Mouse (Mus musculus): ENCODE data around the gene Vwa8. TPM values are rescaled to one million over a fixed set of nuclear protein-coding genes. Genes with fewer than 3 reads are reported as not detected.

Gene Vwa8
- polyA plus RNA-seq, 1 experiment from 2014 or later = 8.1 TPM

DNA sequence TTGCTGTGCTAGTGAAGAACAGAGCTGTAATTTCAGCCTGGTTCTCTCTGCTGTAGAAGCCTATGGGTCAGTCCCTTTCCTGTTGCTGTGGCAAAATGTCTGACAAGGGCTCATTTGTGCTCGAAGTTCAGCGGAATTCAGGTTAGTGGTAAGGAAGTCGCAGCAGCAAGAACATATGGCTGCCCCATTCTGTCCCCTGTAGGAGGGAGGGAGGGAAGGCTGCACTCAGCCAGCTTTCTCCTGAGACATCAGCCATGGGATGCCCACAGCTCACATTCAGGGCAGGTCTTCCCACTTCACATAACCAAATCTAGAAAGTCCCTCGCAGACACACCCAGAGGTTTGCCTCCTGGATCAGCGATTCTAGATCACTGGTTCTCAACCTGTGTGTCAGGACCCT is 277.3 kb downstream of the Vwa8 start:
- no peaks in the 10 kb centered on the region for H3K4me1 ChIP-seq (ENCODE audit: control insufficient read depth, insufficient read depth, low read length)
- no peak overlapping the region for H3K4me2 ChIP-seq (ENCODE audit: low read depth, low read length)
- ATAC-seq (replicated peaks; ENCODE audit: insufficient number of reproducible peaks, low FRiP score, low TSS enrichment, low read depth) (no peak), DNase-seq (ENCODE audit: low spot score) (no peak)
- WGBS = 67% methylated on average over 5 of the region's 5 CpGs
- no peaks in the 10 kb centered on the region for H3K9me3 ChIP-seq (replicated peaks; ENCODE audit: control insufficient read depth, low read length)
- H3K27me3 ChIP-seq (ENCODE audit: control insufficient read depth, insufficient read depth, low read length) = no peaks in the 10 kb centered on the region
- no peak overlapping the region for H3K9ac ChIP-seq (replicated peaks; ENCODE audit: low read length)
- H3K36me3 ChIP-seq (replicated peaks; ENCODE audit: control insufficient read depth, insufficient read depth, low read depth, low read length) = no peaks in the 10 kb centered on the region
- no peak overlapping the region for H3K4me3 ChIP-seq (ENCODE audit: low read depth, low read length)
- no peak overlapping the region for H3K27ac ChIP-seq (replicated peaks; ENCODE audit: low read depth, low read length)

- no peak overlapping the region for H3K9ac ChIP-seq (replicated peaks; ENCODE audit: low read length)
- H3K4me3 ChIP-seq (ENCODE audit: low read depth, low read length) = no peak overlapping the region
- WGBS = 8% methylated on average over 7 of the region's 7 CpGs
- no peaks in the 10 kb centered on the region for H3K4me1 ChIP-seq (ENCODE audit: control insufficient read depth, insufficient read depth, low read length)
- DNase-seq (ENCODE audit: low spot score) = peak; percentile 63
- H3K27me3 ChIP-seq (ENCODE audit: control insufficient read depth, insufficient read depth, low read length) = no peaks in the 10 kb centered on the region
- H3K9me3 ChIP-seq (replicated peaks; ENCODE audit: control insufficient read depth, low read length) = no peaks in the 10 kb centered on the region
- no peak for ATAC-seq (replicated peaks; ENCODE audit: insufficient number of reproducible peaks, low FRiP score, low TSS enrichment, low read depth)
- no peaks in the 10 kb centered on the region for H3K36me3 ChIP-seq (replicated peaks; ENCODE audit: control insufficient read depth, insufficient read depth, low read depth, low read length)
- H3K27ac ChIP-seq (replicated peaks; ENCODE audit: low read depth, low read length) = no peak overlapping the region
- H3K4me2 ChIP-seq (ENCODE audit: low read depth, low read length) = 0 out of 2 replicates have a peak overlapping the region, but pooled peaks have one; percentile 1
These were observed 286.1 kb downstream of the Vwa8 start for GRCm38 (mm10) chr14:79134891-79135334.

DNA sequence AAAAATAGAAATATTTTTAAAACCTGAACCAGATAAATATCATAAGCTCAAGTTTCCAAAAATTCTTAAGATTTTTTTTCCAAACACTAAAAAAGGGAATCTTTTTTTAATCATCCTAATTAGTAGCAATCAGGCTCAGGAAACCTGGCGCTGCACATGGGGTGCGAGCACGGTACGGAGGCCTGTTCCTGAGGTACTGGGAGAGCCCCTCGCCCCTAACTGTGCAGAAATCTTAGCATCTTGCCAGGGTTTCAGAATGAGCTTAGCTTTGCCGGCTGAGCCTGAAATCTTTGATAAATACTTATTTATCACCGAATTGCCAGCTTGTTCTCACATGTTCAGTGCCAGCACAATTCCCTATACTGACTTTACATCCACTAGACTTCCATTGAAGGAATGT is 286.6 kb downstream of the Vwa8 start:
- WGBS = 44% methylated on average over 7 of the region's 7 CpGs
- no peak overlapping the region for H3K27ac ChIP-seq (replicated peaks; ENCODE audit: low read depth, low read length)
- ATAC-seq (replicated peaks; ENCODE audit: insufficient number of reproducible peaks, low FRiP score, low TSS enrichment, low read depth) = no peak; the same call in 1 of the 2 replicates

DNA sequence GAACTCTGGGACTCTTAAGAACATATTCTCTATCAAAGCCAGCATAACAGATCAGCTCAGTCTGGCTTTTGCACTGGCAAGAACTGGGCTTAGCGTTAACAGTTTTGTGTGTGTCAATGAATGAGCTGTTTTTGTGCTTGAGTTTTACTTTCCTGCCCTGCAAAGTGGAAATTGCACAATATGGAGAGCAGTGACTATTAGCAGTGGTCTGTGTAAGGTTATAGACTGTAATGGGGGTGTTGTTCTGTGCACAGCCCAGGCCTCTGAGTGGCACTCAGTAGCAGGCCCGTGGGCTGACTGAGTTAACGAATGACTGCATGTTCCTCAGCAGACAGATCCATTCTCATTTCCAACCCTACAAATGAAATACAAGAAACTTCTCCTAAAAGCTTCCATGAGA is 287.7 kb downstream of the Vwa8 start:
- 86% methylated on average over 3 of the region's 3 CpGs for WGBS
- Histone ChIP-seq H3K9me3 (replicated peaks; ENCODE audit: control insufficient read depth, low read length) (no peaks in the 10 kb centered on the region), H3K36me3 (replicated peaks; ENCODE audit: control insufficient read depth, insufficient read depth, low read depth, low read length) (no peaks in the 10 kb centered on the region), H3K9ac (replicated peaks; ENCODE audit: low read length) (no peak overlapping the region), H3K27me3 (ENCODE audit: control insufficient read depth, insufficient read depth, low read length) (no peaks in the 10 kb centered on the region), H3K4me1 (ENCODE audit: control insufficient read depth, insufficient read depth, low read length) (no peaks in the 10 kb centered on the region; the same call in 1 of the 2 replicates), H3K4me3 (ENCODE audit: low read depth, low read length) (no peak overlapping the region), H3K4me2 (ENCODE audit: low read depth, low read length) (no peak overlapping the region), H3K27ac (replicated peaks; ENCODE audit: low read depth, low read length) (no peak overlapping the region)
- ATAC-seq (replicated peaks; ENCODE audit: insufficient number of reproducible peaks, low FRiP score, low TSS enrichment, low read depth) = no peak
- no peak for DNase-seq (ENCODE audit: low spot score)

More for the DNA sequence above, 286.6 kb downstream of the Vwa8 start:
- H3K36me3 ChIP-seq (replicated peaks; ENCODE audit: control insufficient read depth, insufficient read depth, low read depth, low read length) = no peaks in the 10 kb centered on the region
- DNase-seq (ENCODE audit: low spot score) = no peak
- H3K9ac ChIP-seq (replicated peaks; ENCODE audit: low read length) = no peak overlapping the region
- H3K4me1 ChIP-seq (ENCODE audit: control insufficient read depth, insufficient read depth, low read length) = no peaks in the 10 kb centered on the region; the same call in 1 of the 2 replicates
- no peaks in the 10 kb centered on the region for H3K27me3 ChIP-seq (ENCODE audit: control insufficient read depth, insufficient read depth, low read length)
- H3K4me2 ChIP-seq (ENCODE audit: low read depth, low read length) = no peak overlapping the region
- no peak overlapping the region for H3K4me3 ChIP-seq (ENCODE audit: low read depth, low read length)
- no peaks in the 10 kb centered on the region for H3K9me3 ChIP-seq (replicated peaks; ENCODE audit: control insufficient read depth, low read length)

GRCm38 (mm10) chr14:79137100-79137499 is 288.2 kb downstream of the Vwa8 start:
- no peaks in the 10 kb centered on the region for H3K36me3 ChIP-seq (replicated peaks; ENCODE audit: control insufficient read depth, insufficient read depth, low read depth, low read length)
- no peaks in the 10 kb centered on the region for H3K9me3 ChIP-seq (replicated peaks; ENCODE audit: control insufficient read depth, low read length)
- ATAC-seq (replicated peaks; ENCODE audit: insufficient number of reproducible peaks, low FRiP score, low TSS enrichment, low read depth) (no peak), DNase-seq (ENCODE audit: low spot score) (no peak)
- no peaks in the 10 kb centered on the region for H3K27me3 ChIP-seq (ENCODE audit: control insufficient read depth, insufficient read depth, low read length)
- H3K4me1 ChIP-seq (ENCODE audit: control insufficient read depth, insufficient read depth, low read length) = no peaks in the 10 kb centered on the region; the same call in 1 of the 2 replicates
- H3K4me2 ChIP-seq (ENCODE audit: low read depth, low read length) = no peak overlapping the region
- no peak overlapping the region for H3K27ac ChIP-seq (replicated peaks; ENCODE audit: low read depth, low read length)
- no peak overlapping the region for H3K4me3 ChIP-seq (ENCODE audit: low read depth, low read length)
- WGBS = 76% methylated on average over 8 of the region's 8 CpGs
- no peak overlapping the region for H3K9ac ChIP-seq (replicated peaks; ENCODE audit: low read length)

GRCm38 (mm10) chr14:79139096-79139651 is 290.3 kb downstream of the Vwa8 start:
- Histone ChIP-seq H3K4me2 (ENCODE audit: low read depth, low read length) (no peak overlapping the region), H3K4me1 (ENCODE audit: control insufficient read depth, insufficient read depth, low read length) (no peaks in the 10 kb centered on the region; the same call in 1 of the 2 replicates), H3K9me3 (replicated peaks; ENCODE audit: control insufficient read depth, low read length) (no peaks in the 10 kb centered on the region), H3K4me3 (ENCODE audit: low read depth, low read length) (no peak overlapping the region), H3K36me3 (replicated peaks; ENCODE audit: control insufficient read depth, insufficient read depth, low read depth, low read length) (no peaks in the 10 kb centered on the region), H3K27me3 (ENCODE audit: control insufficient read depth, insufficient read depth, low read length) (no peaks in the 10 kb centered on the region), H3K9ac (replicated peaks; ENCODE audit: low read length) (no peak overlapping the region), H3K27ac (replicated peaks; ENCODE audit: low read depth, low read length) (no peak overlapping the region)
- 93% methylated on average over 6 of the region's 6 CpGs for WGBS
- ATAC-seq (replicated peaks; ENCODE audit: insufficient number of reproducible peaks, low FRiP score, low TSS enrichment, low read depth) = no peak
- no peak for DNase-seq (ENCODE audit: low spot score)

- no peak overlapping the region for H3K4me2 ChIP-seq (ENCODE audit: low read depth, low read length)
- no peaks in the 10 kb centered on the region for H3K27me3 ChIP-seq (ENCODE audit: control insufficient read depth, insufficient read depth, low read length)
- H3K4me3 ChIP-seq (ENCODE audit: low read depth, low read length) = no peak overlapping the region
- no peak overlapping the region for H3K9ac ChIP-seq (replicated peaks; ENCODE audit: low read length)
- DNase-seq (ENCODE audit: low spot score) (peak; percentile 30), ATAC-seq (replicated peaks; ENCODE audit: insufficient number of reproducible peaks, low FRiP score, low TSS enrichment, low read depth) (peak; percentile 56; the same call in 1 of the 2 replicates)
- no peaks in the 10 kb centered on the region for H3K36me3 ChIP-seq (replicated peaks; ENCODE audit: control insufficient read depth, insufficient read depth, low read depth, low read length)
- H3K27ac ChIP-seq (replicated peaks; ENCODE audit: low read depth, low read length) = no peak overlapping the region
- no peaks in the 10 kb centered on the region for H3K9me3 ChIP-seq (replicated peaks; ENCODE audit: control insufficient read depth, low read length)
- 46% methylated on average over 19 of the region's 19 CpGs for WGBS
- no peaks in the 10 kb centered on the region; the same call in 1 of the 2 replicates for H3K4me1 ChIP-seq (ENCODE audit: control insufficient read depth, insufficient read depth, low read length)
These were observed 291.3 kb downstream of the Vwa8 start for GRCm38 (mm10) chr14:79139918-79140825.

DNA sequence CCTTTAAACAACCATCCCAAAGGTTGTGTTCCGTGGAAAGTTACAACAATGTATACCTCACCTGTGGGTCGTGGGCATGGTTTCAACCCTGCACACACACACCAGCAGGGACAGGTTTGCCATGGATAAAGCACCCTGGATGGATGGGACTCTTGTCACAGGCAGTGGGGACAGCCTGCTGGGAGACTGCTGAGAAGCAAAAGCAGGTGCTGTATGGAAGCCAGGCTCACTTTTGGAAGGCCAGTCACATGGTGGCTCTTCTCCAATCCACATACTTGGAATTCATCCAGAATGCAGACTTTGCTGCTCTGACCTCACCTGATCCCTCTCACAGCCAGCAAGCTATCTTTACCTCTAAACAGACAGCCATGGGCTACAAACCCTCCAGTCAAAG is 292.0 kb downstream of the Vwa8 start:
- Histone ChIP-seq H3K36me3 (replicated peaks; ENCODE audit: control insufficient read depth, insufficient read depth, low read depth, low read length) (no peaks in the 10 kb centered on the region), H3K27ac (replicated peaks; ENCODE audit: low read depth, low read length) (no peak overlapping the region), H3K27me3 (ENCODE audit: control insufficient read depth, insufficient read depth, low read length) (no peaks in the 10 kb centered on the region), H3K4me2 (ENCODE audit: low read depth, low read length) (no peak overlapping the region), H3K4me1 (ENCODE audit: control insufficient read depth, insufficient read depth, low read length) (no peaks in the 10 kb centered on the region; the same call in 1 of the 2 replicates), H3K9ac (replicated peaks; ENCODE audit: low read length) (no peak overlapping the region), H3K9me3 (replicated peaks; ENCODE audit: control insufficient read depth, low read length) (no peaks in the 10 kb centered on the region), H3K4me3 (ENCODE audit: low read depth, low read length) (no peak overlapping the region)
- ATAC-seq (replicated peaks; ENCODE audit: insufficient number of reproducible peaks, low FRiP score, low TSS enrichment, low read depth) = 0 out of 2 replicates have a peak, but pooled peaks have one; percentile 30
- DNase-seq (ENCODE audit: low spot score) = no peak
- 70% methylated on average over 2 of the region's 2 CpGs for WGBS
